Mouse (Mus musculus) stomach, postnatal 0 days (tissue): ENCODE data around the gene Psmc1. TPM values are rescaled to one million over a fixed set of nuclear protein-coding genes. Genes with fewer than 3 reads are reported as not detected.

Experiments used
- ATAC-seq: fragments of 200-750 bp; cut with Nextera tagmentation; 2 replicates; pipeline ENCODE4 v1.8.0; 2017; ENCODE audit not compliant: low FRiP score, low TSS enrichment
- DNase-seq: peaks from one replicate; pipeline ENCODE4 v3.0.0-alpha.2; 2016; ENCODE audit warnings: low spot score
- H3K27ac ChIP-seq: fragments of 300-500 bp; sonication (generic); replicated peaks from 2 replicates; pipeline ENCODE4 v1.5.1; 2014; ENCODE audit warnings: mild to moderate bottlenecking, control low read depth
- H3K27me3 ChIP-seq: fragments of 300-500 bp; sonication (generic); 2 replicates; pipeline ENCODE4 v1.6.1; 2014; ENCODE audit warnings: low read length; ENCODE audit not compliant: control insufficient read depth, insufficient read depth
- H3K36me3 ChIP-seq: fragments of 300-500 bp; sonication (generic); 2 replicates; pipeline ENCODE4 v1.6.1; 2014; ENCODE audit warnings: low read length, mixed read lengths; ENCODE audit not compliant: control insufficient read depth, insufficient read depth
- H3K4me1 ChIP-seq: fragments of 300-500 bp; sonication (generic); replicated peaks from 2 replicates; pipeline ENCODE4 v1.6.1; 2014; ENCODE audit warnings: antibody characterized with exemption; ENCODE audit not compliant: control insufficient read depth, insufficient read depth
- H3K4me2 ChIP-seq: fragments of 300-500 bp; sonication (generic); replicated peaks from 2 replicates; pipeline ENCODE4 v1.6.1; 2014; ENCODE audit warnings: low read depth, mild to moderate bottlenecking, control low read depth, moderate library complexity
- H3K4me3 ChIP-seq: fragments of 300-500 bp; sonication (generic); 2 replicates; pipeline ENCODE4 v1.5.1; 2014; ENCODE audit warnings: low read depth, low read length, control low read depth
- H3K9ac ChIP-seq: fragments of 300-500 bp; sonication (generic); 2 replicates; pipeline ENCODE4 v1.6.1; 2014; ENCODE audit warnings: mild to moderate bottlenecking, low read length, control low read depth, mixed read lengths
- H3K9me3 ChIP-seq: fragments of 300-500 bp; sonication (generic); 2 replicates; pipeline ENCODE4 v1.6.1; 2016; ENCODE audit warnings: low read length; ENCODE audit not compliant: control insufficient read depth
- CTCF ChIP-seq: IDR thresholded peaks from 2 replicates; pipeline ENCODE4 v1.5.1; 2016; ENCODE audit warnings: antibody characterized with exemption, low read depth, mild to moderate bottlenecking, moderate library complexity
- EP300 ChIP-seq: optimal IDR thresholded peaks from 2 replicates; pipeline ENCODE3; 2016; ENCODE audit warnings: antibody characterized with exemption
- WGBS: fragments of 180-500 bp; shearing (Covaris S2); extraction: QIAGEN DNeasy Blood & Tissue Kit; methylation state at CpG from one replicate; pipeline ENCODE4 v1.1.7; 2014; 5-methylcytosine and 5-hydroxymethylcytosine counted together
- polyA plus RNA-seq: library from polyadenylated mRNA; unstranded; fragments of >200 nt; fragmentation: Nextera tagmentation; extraction: Ambion mirVana; gene quantifications from 2 replicates; pipeline ENCODE4 v1.2.1, GENCODE M21; 2015

The Psmc1 gene
- polyA plus RNA-seq, 1 experiment from 2014 or later = 176 TPM

GRCm38 (mm10) chr12:100073201-100073672, 36.7 kb upstream of the Psmc1 start:
- no peaks in the 10 kb centered on the region for H3K36me3 ChIP-seq
- H3K9me3 ChIP-seq = no peaks in the 10 kb centered on the region
- H3K4me1 ChIP-seq = no peaks in the 10 kb centered on the region
- 53% methylated on average over 4 of the region's 4 CpGs for WGBS
- H3K4me2 ChIP-seq = no peak overlapping the region
- TF ChIP-seq EP300 = no peak
- TF ChIP-seq CTCF = no peak
- DNase-seq = no peak
- H3K9ac ChIP-seq = no peak overlapping the region
- no peaks in the 10 kb centered on the region for H3K27me3 ChIP-seq
- H3K27ac ChIP-seq = no peak overlapping the region
- ATAC-seq = no peak
- no peak overlapping the region for H3K4me3 ChIP-seq

- TF ChIP-seq CTCF (no peak), EP300 (no peak)
- Histone ChIP-seq H3K4me3 (no peak overlapping the region), H3K4me1 (no peaks in the 10 kb centered on the region), H3K9ac (no peak overlapping the region), H3K27me3 (no peaks in the 10 kb centered on the region), H3K27ac (no peak overlapping the region), H3K4me2 (no peak overlapping the region), H3K9me3 (no peaks in the 10 kb centered on the region), H3K36me3 (no peaks in the 10 kb centered on the region)
- no peak for DNase-seq
- no peak for ATAC-seq
- 44% methylated on average over 4 of the region's 4 CpGs for WGBS
Measured at GRCm38 (mm10) chr12:100075715-100076114, 34.2 kb upstream of the Psmc1 start.

GRCm38 (mm10) chr12:100079636-100080286, 30.2 kb upstream of the Psmc1 start:
- WGBS = 75% methylated on average over 8 of the region's 8 CpGs
- Histone ChIP-seq H3K9me3 (no peaks in the 10 kb centered on the region), H3K4me3 (no peak overlapping the region), H3K9ac (no peak overlapping the region), H3K36me3 (no peaks in the 10 kb centered on the region), H3K4me2 (no peak overlapping the region), H3K27me3 (no peaks in the 10 kb centered on the region), H3K4me1 (no peaks in the 10 kb centered on the region), H3K27ac (no peak overlapping the region)
- TF ChIP-seq EP300 = no peak
- TF ChIP-seq CTCF = no peak
- ATAC-seq (no peak), DNase-seq (no peak)

GRCm38 (mm10) chr12:100088026-100088425, 21.9 kb upstream of the Psmc1 start:
- H3K9ac ChIP-seq = no peak overlapping the region
- no peak for ATAC-seq
- H3K4me1 ChIP-seq = no peaks in the 10 kb centered on the region
- WGBS = 94% methylated on average over 3 of the region's 3 CpGs
- H3K36me3 ChIP-seq = no peaks in the 10 kb centered on the region
- no peak for DNase-seq
- H3K27ac ChIP-seq = no peak overlapping the region
- no peaks in the 10 kb centered on the region for H3K9me3 ChIP-seq
- H3K27me3 ChIP-seq = no peaks in the 10 kb centered on the region
- no peak overlapping the region for H3K4me3 ChIP-seq
- no peak overlapping the region for H3K4me2 ChIP-seq
- TF ChIP-seq EP300 (no peak), CTCF (no peak)

GRCm38 (mm10) chr12:100089265-100089664, 20.7 kb upstream of the Psmc1 start:
- Histone ChIP-seq H3K9ac (no peak overlapping the region), H3K27ac (no peak overlapping the region), H3K36me3 (no peaks in the 10 kb centered on the region), H3K4me3 (no peak overlapping the region), H3K4me2 (no peak overlapping the region), H3K27me3 (no peaks in the 10 kb centered on the region), H3K4me1 (no peaks in the 10 kb centered on the region), H3K9me3 (no peaks in the 10 kb centered on the region)
- DNase-seq (no peak), ATAC-seq (no peak)
- no peak for TF ChIP-seq EP300
- TF ChIP-seq CTCF = no peak
- 78% methylated on average over 5 of the region's 5 CpGs for WGBS

GRCm38 (mm10) chr12:100090750-100091149, 19.2 kb upstream of the Psmc1 start:
- ATAC-seq (no peak), DNase-seq (no peak)
- no peaks in the 10 kb centered on the region for H3K36me3 ChIP-seq
- no peak overlapping the region for H3K27ac ChIP-seq
- no peak overlapping the region for H3K4me3 ChIP-seq
- no peaks in the 10 kb centered on the region for H3K4me1 ChIP-seq
- no peak overlapping the region for H3K4me2 ChIP-seq
- H3K27me3 ChIP-seq = no peaks in the 10 kb centered on the region
- no peak overlapping the region for H3K9ac ChIP-seq
- H3K9me3 ChIP-seq = no peaks in the 10 kb centered on the region
- TF ChIP-seq CTCF = no peak
- no peak for TF ChIP-seq EP300
- WGBS = 84% methylated on average over 4 of the region's 4 CpGs
